Mouse (Mus musculus) brown adipose tissue, adult 24 weeks (tissue): ENCODE data around the gene Pacsin1. TPM values are rescaled to one million over a fixed set of nuclear protein-coding genes. Genes with fewer than 3 reads are reported as not detected.

ENCODE experiments used
- H3K27ac ChIP-seq: fragments of 200-500 bp; replicated peaks from 2 replicates; pipeline ENCODE4 v1.5.1; 2012; ENCODE audit warnings: low read depth, mild to moderate bottlenecking, low read length
- H3K4me1 ChIP-seq: fragments of 200-500 bp; 2 replicates; pipeline ENCODE4 v1.6.1; 2012; ENCODE audit warnings: low read length, mixed read lengths; ENCODE audit not compliant: control insufficient read depth, insufficient read depth, insufficient read length
- H3K4me3 ChIP-seq: fragments of 200-500 bp; 2 replicates; pipeline ENCODE4 v1.5.1; 2012; ENCODE audit warnings: low read depth, mild to moderate bottlenecking, low read length, moderate library complexity; ENCODE audit not compliant: insufficient read depth
- polyA plus RNA-seq: library from polyadenylated mRNA; stranded (reverse); fragments of >200 nt; gene quantifications from 2 replicates; pipeline ENCODE4 v1.2.4, GENCODE M21; 2012; ENCODE audit not compliant: missing spikeins, insufficient read depth, insufficient read length

Pacsin1 gene
- polyA plus RNA-seq, 1 experiment = not detected

- Histone ChIP-seq H3K27ac (no peak overlapping the region), H3K4me1 (no peaks in the 10 kb centered on the region), H3K4me3 (no peak overlapping the region)
Observed at GRCm38 (mm10) chr17:27685550-27685913, 30.2 kb downstream of the Pacsin1 start.

- Histone ChIP-seq H3K4me3 (no peak overlapping the region), H3K27ac (no peak overlapping the region), H3K4me1 (no peaks in the 10 kb centered on the region)
Observed at GRCm38 (mm10) chr17:27686395-27686794, 31.1 kb downstream of the Pacsin1 start.

GRCm38 (mm10) chr17:27690993-27691693 lies 35.8 kb downstream of the Pacsin1 start:
- Histone ChIP-seq H3K4me1 (no peaks in the 10 kb centered on the region), H3K27ac (no peak overlapping the region), H3K4me3 (no peak overlapping the region)

DNA sequence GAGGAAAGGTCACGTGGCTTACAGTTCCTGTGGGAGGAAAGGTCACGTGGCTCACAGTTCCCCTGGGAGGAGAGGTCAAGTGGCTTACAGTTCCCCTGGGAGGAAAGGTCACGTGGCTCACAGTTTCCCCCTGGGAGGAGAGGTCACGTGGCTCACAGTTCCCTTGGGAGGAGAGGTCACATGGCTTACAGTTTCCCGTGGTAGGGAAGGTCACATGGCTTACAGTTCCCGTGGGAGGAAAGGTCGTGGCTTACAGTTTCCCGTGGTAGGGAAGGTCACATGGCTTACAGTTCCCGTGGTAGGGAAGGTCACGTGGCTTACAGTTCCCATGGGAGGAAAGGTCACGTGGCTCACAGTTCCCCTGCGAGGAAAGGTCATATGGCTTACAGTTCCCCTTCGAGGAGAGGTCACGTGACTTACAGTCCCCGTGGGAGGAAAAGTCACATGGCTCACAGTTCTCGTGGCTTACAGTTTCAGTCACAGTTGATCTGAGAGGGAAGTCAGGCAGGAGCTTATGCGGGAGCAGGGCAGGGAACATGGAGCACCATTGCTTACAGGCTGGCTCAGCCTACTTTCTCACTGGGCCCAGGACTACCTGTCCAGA lies 44.4 kb downstream of the Pacsin1 start:
- no peak overlapping the region for H3K4me3 ChIP-seq
- H3K27ac ChIP-seq = 0 out of 2 replicates have a peak overlapping the region, but pooled peaks have one; percentile 9
- no peaks in the 10 kb centered on the region; the same call in 1 of the 2 replicates for H3K4me1 ChIP-seq

GRCm38 (mm10) chr17:27700812-27701211 lies 45.5 kb downstream of the Pacsin1 start:
- H3K4me3 ChIP-seq = no peak overlapping the region
- H3K27ac ChIP-seq = no peak overlapping the region
- H3K4me1 ChIP-seq = no peaks in the 10 kb centered on the region; the same call in 1 of the 2 replicates

DNA sequence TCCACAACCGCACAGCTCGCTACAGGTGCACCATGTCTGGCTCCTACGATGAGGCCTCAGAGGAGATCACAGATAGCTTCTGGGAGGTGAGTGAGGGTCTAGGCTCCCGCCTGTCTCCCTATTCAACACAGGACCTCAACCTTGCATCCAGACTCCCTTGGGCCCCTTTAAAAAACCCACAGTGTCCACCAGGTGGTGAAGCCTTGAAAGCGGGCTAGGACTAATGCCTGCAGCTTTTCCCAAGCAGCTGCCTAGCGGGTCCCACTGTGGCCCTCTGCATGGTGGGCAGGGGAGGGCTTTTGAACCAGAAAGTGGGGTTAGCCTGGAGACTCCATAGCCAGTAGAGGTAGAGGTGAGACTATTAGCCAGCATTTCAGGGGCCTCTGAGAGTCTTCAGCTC lies 46.5 kb downstream of the Pacsin1 start:
- Histone ChIP-seq H3K4me3 (no peak overlapping the region), H3K27ac (no peak overlapping the region), H3K4me1 (no peaks in the 10 kb centered on the region; the same call in 1 of the 2 replicates)

DNA sequence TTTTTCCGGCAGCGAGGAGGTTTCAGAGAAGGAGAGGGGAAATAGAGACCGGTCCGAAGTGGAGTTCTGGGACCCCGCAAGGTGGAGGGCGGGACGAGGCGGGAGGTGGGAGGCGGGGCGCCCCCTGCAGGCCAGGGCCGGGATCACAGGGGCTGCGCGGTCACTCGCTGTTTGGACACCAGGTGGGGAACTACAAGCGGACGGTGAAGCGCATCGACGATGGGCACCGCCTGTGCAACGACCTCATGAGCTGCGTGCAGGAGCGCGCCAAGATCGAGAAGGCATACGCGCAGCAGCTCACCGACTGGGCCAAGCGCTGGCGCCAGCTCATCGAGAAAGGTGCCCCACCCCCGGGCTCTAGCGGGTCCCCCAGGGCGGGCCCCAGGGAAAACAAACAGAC lies 47.2 kb downstream of the Pacsin1 start:
- Histone ChIP-seq H3K27ac (no peak overlapping the region), H3K4me1 (no peaks in the 10 kb centered on the region; the same call in 1 of the 2 replicates), H3K4me3 (peak overlapping the region; percentile 29)

DNA sequence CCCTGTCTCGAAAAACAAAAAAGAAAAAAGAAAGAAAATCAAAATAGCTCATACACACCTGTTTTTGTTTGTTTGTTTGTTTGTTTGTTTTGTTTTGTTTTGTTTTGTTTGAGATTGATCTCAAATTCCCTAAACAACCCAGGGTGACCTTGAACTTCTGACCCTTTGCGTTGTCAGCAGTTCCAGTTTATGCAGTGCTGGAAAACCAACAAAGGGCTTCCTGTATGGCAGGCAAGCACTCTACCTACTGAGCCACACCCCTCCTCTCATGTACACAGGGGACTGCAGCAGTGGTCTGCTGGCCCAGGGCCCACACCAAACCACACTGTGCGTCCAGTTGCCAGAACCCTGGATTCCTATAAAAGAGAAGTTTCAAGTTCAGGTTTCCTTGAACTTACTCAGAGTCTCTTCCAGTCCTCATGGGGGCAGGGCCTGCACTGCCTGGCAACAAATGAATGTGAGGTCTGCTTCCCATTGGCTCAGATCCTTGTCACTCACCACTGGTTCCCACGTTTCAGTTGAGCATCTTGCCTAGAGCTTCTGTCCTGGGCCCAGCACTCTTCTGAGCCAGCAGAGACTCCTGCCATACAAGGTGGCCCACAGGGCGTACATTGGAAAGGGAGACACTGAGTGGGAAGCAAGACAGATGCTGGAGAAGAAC lies 48.8 kb downstream of the Pacsin1 start:
- H3K4me3 ChIP-seq = no peak overlapping the region
- H3K4me1 ChIP-seq = peaks cover 3% of the 10 kb centered on the region
- H3K27ac ChIP-seq = no peak overlapping the region

DNA sequence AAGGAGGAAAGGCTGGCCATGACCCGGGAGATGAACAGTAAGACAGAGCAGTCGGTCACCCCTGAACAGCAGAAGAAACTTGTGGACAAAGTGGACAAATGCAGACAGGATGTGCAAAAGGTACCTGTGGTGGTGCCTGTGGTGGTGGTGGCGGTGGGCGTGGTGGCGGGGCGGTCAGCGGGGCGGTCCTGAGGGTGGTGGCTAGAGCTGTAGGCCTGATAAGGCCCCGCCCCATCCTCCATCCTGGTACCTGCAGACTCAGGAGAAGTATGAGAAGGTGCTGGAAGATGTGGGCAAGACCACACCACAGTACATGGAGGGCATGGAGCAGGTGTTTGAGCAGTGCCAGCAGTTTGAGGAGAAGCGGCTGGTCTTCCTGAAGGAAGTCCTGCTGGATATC lies 50.4 kb downstream of the Pacsin1 start:
- H3K27ac ChIP-seq = no peak overlapping the region
- peaks cover 3% of the 10 kb centered on the region for H3K4me1 ChIP-seq
- no peak overlapping the region for H3K4me3 ChIP-seq

DNA sequence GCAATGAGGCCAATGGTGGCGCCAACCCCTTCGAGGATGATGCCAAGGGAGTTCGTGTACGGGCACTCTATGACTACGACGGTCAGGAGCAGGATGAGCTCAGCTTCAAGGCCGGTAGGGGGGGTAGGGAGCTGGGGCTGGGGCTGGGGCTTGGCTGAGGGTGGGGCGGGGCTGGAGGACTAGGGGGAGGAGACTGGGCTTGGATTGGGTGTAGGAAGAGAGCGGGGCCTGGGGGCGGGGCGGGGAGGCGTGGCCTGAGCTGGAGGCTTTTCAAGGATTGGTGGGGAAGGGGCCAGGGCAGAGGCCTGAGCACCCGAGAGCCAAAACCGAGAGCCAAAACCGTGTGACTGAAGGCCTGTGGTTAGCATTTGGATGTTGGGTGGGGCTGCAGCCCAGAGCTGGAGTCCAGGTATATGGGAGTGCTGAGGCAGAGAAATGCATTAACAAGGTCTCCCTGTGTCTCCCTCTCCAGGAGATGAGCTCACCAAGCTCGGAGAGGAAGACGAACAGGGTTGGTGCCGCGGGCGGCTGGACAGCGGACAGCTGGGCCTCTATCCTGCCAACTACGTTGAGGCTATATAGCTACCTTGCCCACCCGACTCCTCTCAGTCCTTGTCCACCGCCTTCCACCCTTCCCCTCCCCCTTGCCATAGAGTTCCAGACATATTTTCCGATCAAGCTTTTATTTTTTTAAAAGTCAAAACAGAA lies 52.8 kb downstream of the Pacsin1 start:
- H3K4me3 ChIP-seq = peak overlapping the region; percentile 22; the same call in 1 of the 2 replicates
- H3K4me1 ChIP-seq = peaks cover 11% of the 10 kb centered on the region
- no peak overlapping the region for H3K27ac ChIP-seq

- Histone ChIP-seq H3K27ac (no peak overlapping the region), H3K4me3 (no peak overlapping the region), H3K4me1 (peaks cover 11% of the 10 kb centered on the region)
Observed at GRCm38 (mm10) chr17:27709650-27710049, 54.3 kb downstream of the Pacsin1 start.

- H3K4me1 ChIP-seq = peaks cover 11% of the 10 kb centered on the region
- H3K27ac ChIP-seq = peak overlapping the region; percentile 73
- no peak overlapping the region for H3K4me3 ChIP-seq
Observed at GRCm38 (mm10) chr17:27712832-27713231, 57.5 kb downstream of the Pacsin1 start.

DNA sequence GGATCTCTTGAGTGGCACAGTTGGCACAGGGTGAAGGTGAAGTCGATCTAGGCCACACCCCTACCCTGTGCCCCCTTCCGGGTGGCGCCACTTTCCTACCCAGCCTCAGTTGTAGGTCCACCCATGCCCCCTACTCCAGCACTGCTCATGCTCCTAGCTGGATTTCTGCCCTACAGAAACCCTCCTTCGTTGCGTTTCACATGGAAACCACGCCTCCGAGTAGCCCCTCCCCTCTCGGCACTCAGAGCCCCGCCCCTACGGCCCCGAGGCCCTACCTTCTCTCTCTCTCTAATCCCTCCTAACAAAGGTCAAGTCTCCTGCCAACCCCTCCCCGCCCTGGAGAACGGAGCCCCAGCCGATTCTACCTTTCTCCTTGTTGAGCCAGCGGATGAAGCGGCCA lies 61.5 kb downstream of the Pacsin1 start:
- H3K4me3 ChIP-seq = peak overlapping the region; percentile 66

DNA sequence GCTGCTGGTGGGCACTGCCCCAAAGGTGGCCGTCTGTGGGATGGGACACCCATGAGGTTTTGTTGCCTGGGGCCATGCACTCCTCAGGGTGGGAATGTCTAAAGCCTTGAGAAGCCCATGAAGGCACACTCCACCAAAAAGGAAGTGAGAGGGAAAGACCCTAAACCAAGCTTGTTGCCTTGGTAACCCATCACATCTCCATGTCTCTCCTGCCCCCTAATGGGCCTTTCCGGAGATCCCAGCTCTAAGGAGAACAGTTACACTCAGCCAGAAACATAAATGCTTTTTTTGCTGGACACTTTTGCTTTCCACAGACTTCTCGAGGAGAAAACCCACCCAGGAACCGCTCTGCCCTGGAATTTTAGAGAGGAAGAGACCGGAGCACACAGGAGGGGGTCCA lies 62.9 kb downstream of the Pacsin1 start:
- Histone ChIP-seq H3K27ac (no peak overlapping the region), H3K4me3 (no peak overlapping the region), H3K4me1 (no peaks in the 10 kb centered on the region; the same call in 1 of the 2 replicates)

More for the DNA sequence above, 61.5 kb downstream of the Pacsin1 start:
- Histone ChIP-seq H3K27ac (peak overlapping the region; percentile 91), H3K4me1 (peaks cover 3% of the 10 kb centered on the region; the same call in 1 of the 2 replicates)

- H3K27ac ChIP-seq = no peak overlapping the region
- H3K4me3 ChIP-seq = no peak overlapping the region
- no peaks in the 10 kb centered on the region; the same call in 1 of the 2 replicates for H3K4me1 ChIP-seq
Observed at GRCm38 (mm10) chr17:27719663-27720062, 64.4 kb downstream of the Pacsin1 start.
